Mouse (Mus musculus): Measurements from ENCODE around the gene Ccdc113.

- TF ChIP-seq POLR2A (IDR thresholded peaks at IDR 0.05; ENCODE audit: control insufficient read depth, extremely low read depth, insufficient read depth, low read length, poor library complexity) (no peak), CTCF (IDR thresholded peaks at IDR 0.05; ENCODE audit: borderline replicate concordance, control insufficient read depth, extremely low read depth, insufficient read depth, low read length, poor library complexity) (no peak)
Observed at GRCm38 (mm10) chr8:95589282-95589681, 55.4 kb downstream of the Ccdc113 start.
